Mouse (Mus musculus): ENCODE data around the gene Mrpl45.
"Not testable (repeated sequence)": the region's sequence is repeated elsewhere in the genome, so short reads cannot be mapped to it uniquely, and the experiment has no call there.

The Mrpl45 gene

GRCm38 (mm10) chr11:97296542-97296941 is 19.0 kb upstream of the Mrpl45 start:
- DNase-seq (ENCODE audit: low spot score in 2 of 2), result no peak

- DNase-seq (ENCODE audit: low spot score in 2 of 2), result no peak
Observed at GRCm38 (mm10) chr11:97299939-97300338, 15.6 kb upstream of the Mrpl45 start.

GRCm38 (mm10) chr11:97301406-97301805 is 14.1 kb upstream of the Mrpl45 start:
- no peak for DNase-seq (ENCODE audit: low spot score in 2 of 2)

- DNase-seq (ENCODE audit: low spot score in 2 of 2), result no peak
Observed at GRCm38 (mm10) chr11:97302231-97302781, 13.2 kb upstream of the Mrpl45 start.

- DNase-seq (ENCODE audit: low spot score in 2 of 2), result no peak
Observed at GRCm38 (mm10) chr11:97304631-97305030, 10.9 kb upstream of the Mrpl45 start.

- DNase-seq (ENCODE audit: low spot score in 2 of 2), result no peak
Observed at GRCm38 (mm10) chr11:97307294-97308069, 8.0 kb upstream of the Mrpl45 start.

GRCm38 (mm10) chr11:97308806-97309450 is 6.6 kb upstream of the Mrpl45 start:
- no peak for DNase-seq (ENCODE audit: low spot score in 2 of 2)

GRCm38 (mm10) chr11:97309451-97309836 is 6.1 kb upstream of the Mrpl45 start:
- DNase-seq (ENCODE audit: low spot score in 2 of 2), result no peak

GRCm38 (mm10) chr11:97309911-97310571 is 5.5 kb upstream of the Mrpl45 start:
- peak; percentile 39 to 58 for DNase-seq (ENCODE audit: low spot score in 2 of 2)

GRCm38 (mm10) chr11:97310895-97311631 is 4.5 kb upstream of the Mrpl45 start:
- DNase-seq (ENCODE audit: low spot score in 2 of 2), result no peak

GRCm38 (mm10) chr11:97312871-97313270 is 2.6 kb upstream of the Mrpl45 start:
- not testable (repeated sequence) for DNase-seq (ENCODE audit: low spot score in 2 of 2)

- DNase-seq (ENCODE audit: low spot score in 2 of 2), result no peak
Observed at GRCm38 (mm10) chr11:97314110-97314509, 1.4 kb upstream of the Mrpl45 start.

- no peak for DNase-seq (ENCODE audit: low spot score in 2 of 2)
Observed at GRCm38 (mm10) chr11:97314751-97315503, 589 bp upstream of the Mrpl45 start.

GRCm38 (mm10) chr11:97321197-97321596 is 5.7 kb downstream of the Mrpl45 start:
- DNase-seq (ENCODE audit: low spot score in 2 of 2), result no peak

- not testable (repeated sequence) for DNase-seq (ENCODE audit: low spot score in 2 of 2)
Observed at GRCm38 (mm10) chr11:97321894-97322600, 6.5 kb downstream of the Mrpl45 start.

- no peak for DNase-seq (ENCODE audit: low spot score in 2 of 2)
Observed at GRCm38 (mm10) chr11:97325224-97325623, 9.7 kb downstream of the Mrpl45 start.

- peak; percentile 46 to 49 for DNase-seq (ENCODE audit: low spot score in 2 of 2)
Observed at GRCm38 (mm10) chr11:97328148-97328547, 12.6 kb downstream of the Mrpl45 start.

GRCm38 (mm10) chr11:97330315-97330714 is 14.8 kb downstream of the Mrpl45 start:
- DNase-seq (ENCODE audit: low spot score in 2 of 2), result no peak

- DNase-seq (ENCODE audit: low spot score in 2 of 2), result no peak
Observed at GRCm38 (mm10) chr11:97331231-97332190, 16.0 kb downstream of the Mrpl45 start.

Measured in frontal cortex, postnatal 25 days (tissue).